Mouse (Mus musculus): ENCODE measurements at regions not wholly inside any gene's neighbourhood (a gene's known extent, or its start where the extent isn't known, plus 50 kb on each side); places are given as distances from the start of the nearest gene placed in this dataset.
A peak's percentile ranks its signal among the peaks of the same experiment; 100 is the strongest.

DNA sequence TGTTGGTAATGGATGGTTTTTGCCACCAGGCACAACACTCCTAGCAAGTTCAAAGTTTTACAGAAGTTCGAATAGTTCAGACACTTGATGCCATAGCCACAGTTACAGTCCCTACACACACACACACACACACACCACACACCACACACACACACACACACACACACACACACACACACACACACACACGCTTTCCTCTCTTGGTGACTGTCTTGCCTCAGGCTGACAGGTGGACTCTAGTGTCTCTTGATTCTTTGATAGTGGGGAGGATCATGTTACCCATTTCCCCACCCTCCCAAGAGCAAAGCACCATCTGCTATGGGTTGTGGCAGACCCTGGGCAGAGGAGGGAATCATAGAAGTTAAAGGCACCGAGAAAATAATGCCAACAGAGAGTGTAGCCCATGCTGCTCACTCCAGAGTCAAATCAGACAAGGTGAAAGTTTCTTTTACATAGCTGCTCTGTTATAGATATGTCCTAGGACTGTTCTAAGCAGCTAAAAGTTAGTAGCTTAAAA is 75.9 kb downstream of the Klhl25 start:
- DNase-seq (ENCODE audit: low spot score in 2 of 2), result no peak

DNA sequence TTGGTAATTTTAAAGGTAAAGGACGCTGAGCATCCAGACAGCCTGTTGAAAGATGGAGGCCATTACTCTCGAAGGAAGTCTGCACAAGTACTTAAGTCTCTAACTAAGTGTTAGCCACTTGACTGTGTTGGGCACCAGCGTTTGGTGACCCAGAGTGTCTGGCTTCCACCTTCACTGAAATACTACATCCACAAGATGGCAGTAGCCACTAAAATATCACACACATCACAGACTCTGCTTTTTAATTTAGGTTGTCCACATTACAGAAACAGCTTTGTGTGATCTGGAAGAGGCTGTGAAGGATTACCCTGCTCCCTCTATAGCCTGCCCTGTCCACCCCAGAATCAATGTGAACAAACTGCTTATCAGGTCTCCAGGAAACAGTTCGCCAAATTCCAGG is 79.4 kb downstream of the Klhl25 start:
- no peak for DNase-seq (ENCODE audit: low spot score in 2 of 2)

DNA sequence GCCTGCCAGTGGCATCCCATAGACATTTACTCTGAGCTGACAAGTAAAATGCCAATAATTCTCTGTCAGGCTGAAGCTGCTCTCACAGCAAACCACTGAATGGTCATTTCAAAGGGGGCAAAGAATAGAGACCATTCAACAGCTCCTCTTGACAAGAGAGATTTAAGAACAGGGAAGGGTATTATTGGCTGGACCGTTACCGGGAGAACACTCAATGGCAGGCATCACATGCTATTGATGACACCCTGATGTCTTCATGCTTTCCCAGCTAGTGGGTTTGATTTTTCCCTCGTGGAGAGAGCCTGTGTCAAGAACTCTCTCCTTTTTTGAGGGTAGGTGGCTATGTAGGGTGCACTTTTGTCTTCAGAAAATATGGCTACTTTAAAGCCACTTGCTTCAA is 95.7 kb downstream of the Klhl25 start:
- no peak for DNase-seq (ENCODE audit: low spot score in 2 of 2)

DNA sequence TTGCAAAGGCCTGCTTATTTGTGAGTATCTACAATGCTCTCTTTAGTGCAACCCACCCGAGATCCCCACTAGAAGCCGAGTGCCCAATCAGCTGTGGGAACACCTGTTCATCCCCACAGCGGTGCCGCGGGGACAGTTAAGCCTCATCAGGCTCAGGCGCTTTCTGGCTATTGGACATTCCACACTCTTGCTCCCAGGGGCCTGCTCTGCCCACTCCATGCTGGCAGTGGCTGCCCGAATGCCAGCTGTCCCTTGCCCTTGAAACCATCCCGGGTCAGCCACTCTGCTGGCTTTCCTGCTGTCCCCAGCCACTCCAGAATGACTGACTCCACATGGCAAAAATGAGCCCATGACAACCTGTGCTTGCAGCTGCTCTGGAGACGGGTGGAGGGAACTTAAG is 107.6 kb downstream of the Klhl25 start:
- DNase-seq (ENCODE audit: low spot score in 2 of 2), result no peak

DNA sequence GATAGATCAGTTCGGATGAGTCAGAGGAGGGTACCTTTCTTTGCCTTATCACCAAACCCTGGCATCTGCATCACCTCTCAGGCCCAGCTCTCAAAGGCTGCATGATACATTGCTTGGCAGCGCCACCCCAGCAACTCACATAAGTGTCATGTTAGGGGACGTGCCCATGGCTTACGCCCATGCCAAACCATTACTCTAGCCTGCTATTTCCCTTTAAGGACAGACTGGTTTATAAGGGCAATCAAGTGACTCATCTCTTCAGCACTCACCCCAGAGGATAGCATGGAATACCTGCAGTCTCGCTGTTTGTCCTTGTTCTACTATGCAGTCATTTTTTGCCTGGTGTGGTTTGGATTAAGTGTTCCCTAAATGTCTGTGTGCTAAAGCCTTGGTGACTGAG is 109.3 kb downstream of the Klhl25 start:
- DNase-seq (ENCODE audit: low spot score in 2 of 2), result no peak

DNA sequence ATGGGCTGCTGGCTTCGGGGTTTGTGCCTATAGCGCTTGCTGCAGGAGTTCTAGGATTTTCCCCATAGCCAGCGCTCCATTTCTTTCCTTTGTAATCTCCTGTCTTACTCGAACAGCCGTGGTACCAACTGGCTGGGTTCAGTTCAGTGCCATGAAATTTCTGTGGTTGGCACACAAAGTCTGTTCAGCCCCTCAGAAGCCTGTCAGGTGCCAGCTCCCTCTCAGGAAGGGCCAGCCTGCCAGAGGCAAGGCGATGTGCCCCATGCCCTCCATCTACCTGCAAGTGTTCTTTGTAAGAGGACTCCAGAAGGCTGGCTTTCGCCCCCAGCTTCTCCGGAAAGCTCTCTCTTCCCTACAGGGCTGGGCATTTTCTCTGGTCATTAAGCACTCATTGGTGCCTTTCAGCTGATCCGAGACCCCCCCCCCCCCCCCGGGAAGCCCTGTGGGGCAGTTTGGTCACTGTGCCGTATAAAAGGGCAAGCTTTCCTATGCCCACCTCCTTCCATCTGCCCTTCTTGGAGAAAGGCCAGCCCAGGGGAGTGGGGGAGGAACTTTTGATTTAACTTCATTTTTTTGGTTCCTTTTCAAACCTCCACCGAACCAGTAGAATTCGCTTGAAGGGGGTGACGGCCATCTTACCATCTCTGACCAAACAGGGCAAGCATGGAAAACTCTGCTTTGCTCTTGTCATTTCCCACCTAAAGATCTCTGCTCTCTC is 112.0 kb downstream of the Klhl25 start:
- DNase-seq (ENCODE audit: low spot score in 2 of 2), result no peak

DNA sequence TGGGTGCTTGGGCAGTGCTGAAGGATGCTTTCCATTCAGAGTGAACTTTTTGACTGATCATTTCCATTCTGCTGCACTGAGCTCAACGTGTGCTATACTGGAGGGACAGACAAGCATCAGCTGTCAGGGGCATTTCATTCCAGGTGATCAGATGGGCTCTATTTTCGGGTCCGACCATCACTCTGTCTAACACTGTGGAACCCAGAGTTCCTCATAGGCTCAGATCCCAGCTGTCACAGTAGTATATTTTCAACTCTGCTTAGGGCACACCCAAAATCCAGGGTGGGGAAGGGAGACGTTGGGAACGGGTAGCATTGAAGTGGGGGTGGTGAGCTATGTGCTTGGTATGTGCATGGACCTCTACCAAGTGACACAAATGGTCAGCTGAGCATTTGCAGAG is 120.1 kb downstream of the Klhl25 start:
- DNase-seq (ENCODE audit: low spot score in 2 of 2), result no peak

DNA sequence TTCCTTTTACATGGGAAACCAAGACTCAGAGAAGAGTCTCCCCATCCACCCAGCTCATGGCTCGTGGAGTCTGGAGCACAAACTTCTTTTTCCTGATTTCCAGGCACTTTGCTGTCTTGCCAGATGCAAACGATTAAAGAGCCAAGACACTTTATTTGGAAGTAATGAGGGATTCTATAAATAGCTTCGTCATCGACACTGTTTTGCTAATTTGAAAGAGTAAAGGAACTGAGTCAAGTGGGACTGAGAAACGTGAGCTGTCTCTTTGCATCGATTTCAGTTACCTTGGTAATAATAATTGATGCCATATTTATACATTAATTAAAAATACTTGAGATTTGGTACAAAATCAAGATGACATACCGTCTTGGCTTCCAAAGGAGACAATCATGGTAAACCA is 122.8 kb downstream of the Klhl25 start:
- DNase-seq (ENCODE audit: low spot score in 2 of 2), result no peak

DNA sequence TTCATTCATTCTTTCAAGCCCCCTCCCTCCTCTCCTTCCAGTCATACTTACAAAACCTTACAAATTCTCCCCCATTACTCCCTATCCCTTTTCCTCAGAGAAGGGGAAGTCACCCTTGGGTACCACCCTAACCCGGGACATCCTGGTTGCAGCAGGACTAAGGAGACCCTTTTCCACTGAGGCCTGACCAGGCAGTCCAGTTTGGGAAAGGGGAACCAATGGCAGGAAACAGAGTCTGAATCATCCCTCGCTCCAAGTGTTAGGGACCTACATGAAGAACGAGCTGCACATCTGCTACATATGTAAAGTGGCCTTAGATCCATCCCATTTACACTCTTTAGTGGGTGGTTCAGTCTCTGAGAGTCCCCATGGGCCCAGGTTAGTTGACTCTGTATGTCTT is 123.6 kb downstream of the Klhl25 start:
- DNase-seq (ENCODE audit: low spot score in 2 of 2), result no peak

DNA sequence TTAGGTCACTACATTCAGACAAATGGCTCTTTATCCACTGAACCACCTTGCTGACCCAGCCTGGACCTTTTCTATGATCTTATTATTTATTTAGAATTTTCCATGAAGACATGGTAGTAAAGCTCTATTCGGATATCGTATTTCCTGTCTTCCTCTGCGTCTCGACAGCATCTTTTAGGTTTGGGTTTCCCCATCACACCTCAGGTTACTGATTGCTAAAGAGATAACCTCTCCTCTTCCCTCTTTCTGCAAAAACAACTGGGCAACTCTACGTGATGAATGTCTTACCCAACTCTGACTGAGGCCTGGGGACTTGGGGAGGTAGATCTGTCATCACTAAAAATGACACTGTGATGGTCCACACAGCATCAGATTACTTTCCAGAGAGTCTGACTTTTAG is 133.4 kb downstream of the Klhl25 start:
- no peak for DNase-seq (ENCODE audit: low spot score in 2 of 2)

DNA sequence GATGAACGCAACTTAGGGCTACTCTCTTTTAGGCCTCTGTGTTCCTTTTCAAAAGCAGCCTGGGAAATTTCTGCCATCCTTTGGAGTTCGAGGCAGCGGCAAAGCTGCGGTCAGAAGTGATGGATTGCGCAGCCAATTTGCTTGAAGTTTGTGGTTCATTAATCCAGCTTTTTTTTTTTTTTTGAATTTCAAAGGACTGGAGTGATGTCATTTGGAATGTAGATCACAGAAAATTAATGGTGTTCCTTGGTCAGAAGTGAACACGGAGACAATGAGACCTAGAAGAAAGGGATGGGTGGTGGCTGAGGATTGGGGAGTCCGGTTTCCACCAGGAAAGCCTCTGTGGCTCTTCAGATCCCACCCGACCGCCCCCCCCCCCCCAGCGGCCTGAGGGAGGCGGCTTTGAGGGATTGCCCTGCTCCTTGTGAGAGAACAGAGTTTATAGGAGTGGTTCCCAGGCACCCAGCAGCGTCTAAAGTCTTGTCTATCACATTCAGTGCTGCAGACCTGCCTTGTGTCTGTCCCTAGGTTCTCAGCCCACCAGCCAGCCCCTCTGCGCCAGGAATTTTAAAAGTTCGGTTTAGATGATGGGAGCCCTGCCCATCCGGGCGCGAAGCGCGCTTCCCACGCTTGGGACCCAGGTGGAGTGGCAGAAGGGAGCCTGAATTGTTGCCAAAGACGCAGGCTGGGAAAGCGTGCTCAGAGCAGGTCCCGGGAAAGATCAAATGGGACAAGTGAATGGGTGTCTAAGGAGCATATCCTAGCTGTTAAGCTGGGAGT is 135.1 kb downstream of the Klhl25 start:
- DNase-seq (ENCODE audit: low spot score in 2 of 2), result peak in 1 of 2 experiments; percentile 9

DNA sequence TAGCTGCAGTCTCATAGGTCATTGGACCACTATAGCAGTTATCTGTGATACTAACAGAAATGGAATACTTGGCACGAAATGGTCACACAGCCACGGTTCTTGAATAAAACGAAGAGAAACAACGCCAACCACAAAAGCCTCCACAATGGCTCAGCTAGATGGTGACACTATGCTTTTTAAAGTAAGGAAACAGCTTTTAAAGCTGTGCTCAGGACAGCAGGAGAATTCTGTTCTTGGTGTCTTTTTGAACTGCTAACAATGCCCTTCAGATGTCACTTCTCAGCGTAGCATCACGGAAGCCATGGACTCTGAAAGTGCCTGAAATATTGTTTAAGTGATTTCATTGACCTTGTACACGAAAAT is 135.7 kb downstream of the Klhl25 start:
- DNase-seq (ENCODE audit: low spot score in 2 of 2), result no peak

DNA sequence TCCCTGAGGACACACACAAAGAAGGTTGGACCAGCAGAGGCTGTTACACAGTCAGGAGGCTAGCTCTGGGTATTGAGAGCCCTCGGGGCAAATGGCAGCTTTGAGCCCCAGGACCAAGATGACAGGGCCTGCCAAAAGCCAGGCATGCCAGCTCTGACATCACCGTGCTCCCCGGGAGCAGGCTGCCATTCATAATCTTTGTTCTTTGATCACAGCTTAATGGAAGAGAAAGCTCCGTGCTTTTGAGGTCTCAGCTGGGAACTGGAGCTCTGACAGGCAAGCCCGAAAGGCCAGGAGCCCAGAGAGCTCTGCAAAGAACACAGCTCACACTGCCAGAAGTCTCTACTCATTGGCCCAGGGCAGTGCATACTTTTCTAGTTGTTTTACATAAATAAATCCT is 150.7 kb downstream of the Klhl25 start:
- DNase-seq (ENCODE audit: low spot score in 2 of 2), result peak in 1 of 2 experiments; percentile 7

DNA sequence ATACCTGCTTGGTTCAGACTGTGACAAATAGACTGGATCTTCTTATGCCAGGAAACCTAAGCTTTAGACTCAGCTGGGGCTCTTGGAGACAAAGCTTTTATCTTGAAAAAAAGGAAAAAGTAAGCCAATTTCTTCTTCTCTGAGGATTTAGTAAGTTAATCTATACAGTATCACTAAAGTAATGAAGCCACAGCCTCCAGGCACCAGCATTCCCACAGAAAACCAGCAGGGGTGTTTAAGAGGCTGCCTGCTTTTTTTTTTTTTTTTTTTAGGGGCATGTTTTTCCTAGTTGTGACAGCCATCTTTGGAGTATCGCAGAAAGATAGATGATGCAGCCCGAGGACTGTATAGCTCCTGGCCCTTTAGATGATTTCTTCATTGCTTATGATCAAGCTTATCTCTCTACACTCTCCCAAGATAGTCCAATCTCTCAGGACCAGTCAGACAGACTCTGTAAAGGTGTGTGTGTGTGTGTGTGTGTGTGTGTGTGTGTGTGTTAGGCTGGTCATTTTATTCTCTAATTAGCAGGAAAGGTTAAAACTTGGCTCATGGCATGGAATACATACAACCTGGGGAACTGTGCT is 151.3 kb downstream of the Klhl25 start:
- DNase-seq (ENCODE audit: low spot score in 2 of 2), result no peak

DNA sequence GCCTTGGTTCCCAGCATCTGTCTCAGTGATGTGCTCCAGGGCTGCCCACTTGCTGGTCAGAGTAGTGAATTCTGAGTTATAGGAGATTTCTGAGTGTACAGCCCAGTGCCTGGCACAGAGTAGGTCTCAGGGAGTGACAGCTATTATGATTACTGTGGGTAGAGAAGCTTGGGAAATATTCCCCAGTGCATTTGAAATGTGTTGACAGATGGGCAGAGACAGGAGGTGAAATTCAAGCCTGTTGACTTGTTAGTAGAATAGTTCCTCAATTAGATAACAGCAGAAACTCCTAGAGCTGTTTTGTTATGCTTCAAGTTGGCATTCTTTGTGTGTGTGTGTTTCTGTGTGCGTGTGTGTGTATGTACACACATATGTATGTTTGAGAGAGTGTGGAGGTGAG is 152.9 kb downstream of the Klhl25 start:
- no peak for DNase-seq (ENCODE audit: low spot score in 2 of 2)

DNA sequence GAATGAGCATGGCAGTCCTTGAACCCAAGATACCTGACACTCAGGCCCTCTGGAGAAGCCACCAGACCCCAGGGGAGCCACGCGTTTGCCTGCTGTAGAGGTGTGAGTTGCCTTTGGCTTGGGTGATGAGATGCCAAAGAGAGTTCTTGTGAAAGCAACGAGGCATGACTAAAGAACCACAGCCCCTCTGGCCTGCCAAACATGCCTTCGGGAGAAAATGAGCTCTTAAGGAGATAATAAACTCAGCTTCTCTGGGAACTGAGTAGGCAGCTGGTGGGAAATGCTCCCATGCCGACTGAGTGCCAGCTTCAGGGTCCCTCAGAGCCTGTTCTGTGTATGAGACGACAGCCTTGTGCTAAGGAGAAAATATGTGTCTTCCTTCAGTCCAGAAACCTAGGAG is 160.1 kb downstream of the Klhl25 start:
- DNase-seq (ENCODE audit: low spot score in 2 of 2), result no peak

DNA sequence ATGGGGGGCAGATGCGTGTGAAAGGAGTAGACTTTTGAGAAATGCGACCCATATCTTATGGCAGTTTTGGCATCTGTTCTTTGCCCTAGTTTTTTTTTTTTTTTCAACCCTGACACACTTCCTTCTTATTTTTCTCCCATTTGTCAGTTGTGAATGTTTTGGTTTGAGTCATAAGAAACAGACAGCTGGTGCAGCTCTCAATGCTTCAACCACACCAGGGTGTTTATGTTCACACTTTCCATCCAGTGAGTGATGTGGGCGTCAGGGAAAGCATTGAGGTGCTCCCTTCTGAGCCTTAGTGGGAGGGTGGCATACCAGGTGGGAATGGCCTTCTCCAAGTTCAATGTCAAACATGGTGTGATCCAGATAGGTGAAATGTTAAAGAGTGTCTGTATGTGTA is 181.9 kb upstream of the Agbl1 start:
- DNase-seq (ENCODE audit: low spot score in 2 of 2), result no peak

DNA sequence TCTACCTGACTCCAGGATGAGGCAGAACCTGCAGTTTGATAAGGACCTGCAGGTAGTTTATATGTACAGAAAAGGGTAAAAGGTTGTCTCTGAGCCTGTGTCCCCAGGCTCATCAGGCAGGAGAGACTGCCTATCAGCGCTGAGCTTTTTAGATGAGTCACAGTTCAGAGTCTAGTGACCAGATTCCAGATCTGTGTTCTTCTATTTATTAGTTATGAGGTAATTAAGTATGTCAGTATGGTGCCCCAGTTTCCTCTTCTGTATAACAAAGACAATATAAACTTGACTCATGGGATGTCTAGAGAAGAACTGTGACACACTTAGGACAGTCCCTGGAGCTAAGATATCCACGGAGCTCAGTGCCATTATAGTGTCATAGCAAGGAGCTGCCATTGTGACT is 180.3 kb upstream of the Agbl1 start:
- DNase-seq (ENCODE audit: low spot score in 2 of 2), result no peak

DNA sequence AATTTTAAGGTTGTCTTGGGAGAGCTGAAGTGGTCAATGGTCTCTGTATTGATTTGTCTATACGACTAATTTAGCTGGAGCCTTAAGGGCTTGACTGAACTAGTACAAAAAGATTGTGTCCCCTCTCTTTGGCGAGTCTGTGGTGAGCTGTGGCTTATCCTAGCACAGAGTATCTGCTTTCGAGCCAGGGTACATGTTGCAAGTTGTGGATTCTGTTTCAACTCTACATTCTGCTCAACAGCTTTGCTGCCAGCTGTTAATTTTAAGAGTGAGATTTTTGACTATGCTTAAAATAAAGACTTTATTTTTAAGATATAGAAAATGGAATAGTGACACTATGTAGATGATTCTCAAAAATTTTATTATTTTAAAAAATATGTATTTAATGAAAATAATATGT is 175.8 kb upstream of the Agbl1 start:
- no peak for DNase-seq (ENCODE audit: low spot score in 2 of 2)

DNA sequence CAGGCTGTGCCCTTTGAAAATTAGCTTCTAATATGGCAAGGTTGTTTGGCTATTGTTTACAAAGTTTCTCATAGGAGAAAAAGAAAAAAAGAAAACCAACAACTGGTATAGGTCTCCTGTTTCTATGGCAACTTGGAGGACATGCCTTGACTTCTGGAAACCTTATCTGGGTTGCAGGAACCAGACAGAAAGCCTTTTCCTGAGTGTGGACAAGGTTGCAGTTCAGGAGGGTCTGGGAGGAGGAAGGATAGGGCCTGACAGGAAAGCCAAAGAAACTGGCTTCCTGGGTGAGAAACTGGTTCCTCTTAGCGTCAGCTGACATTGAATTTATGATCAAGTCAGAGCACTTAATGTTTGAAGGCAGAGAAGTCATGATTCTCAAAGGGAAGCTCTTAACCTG is 130.5 kb upstream of the Agbl1 start:
- no peak for DNase-seq (ENCODE audit: low spot score in 2 of 2)

DNA sequence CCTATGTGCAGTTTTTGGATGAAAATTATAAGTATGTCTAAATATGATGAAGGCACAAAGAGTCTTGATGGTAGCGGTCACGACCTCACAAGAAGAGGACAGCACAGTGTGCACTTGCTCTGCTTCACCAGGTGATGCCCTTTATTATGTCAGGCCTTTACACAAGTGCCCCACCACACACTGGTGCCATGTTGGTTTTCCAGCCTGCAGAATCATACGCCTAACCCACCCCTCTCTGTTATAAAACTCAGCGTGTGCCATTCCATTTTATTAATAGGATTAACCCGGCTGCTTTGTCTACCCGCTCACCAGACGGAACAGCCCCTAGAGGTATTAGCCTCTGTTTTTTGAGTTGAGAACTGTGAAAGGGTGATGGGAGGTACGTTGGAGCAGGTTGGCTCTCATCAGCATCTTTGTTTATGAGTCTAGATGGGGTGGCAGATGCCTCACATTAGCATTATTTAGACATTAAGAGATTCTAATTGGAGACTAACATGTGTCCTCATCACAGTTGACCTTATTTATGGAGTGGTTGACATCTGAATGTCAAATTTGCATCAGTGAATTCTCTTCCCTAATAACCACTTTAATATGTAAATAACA is 108.3 kb upstream of the Agbl1 start:
- no peak for DNase-seq (ENCODE audit: low spot score in 2 of 2)

DNA sequence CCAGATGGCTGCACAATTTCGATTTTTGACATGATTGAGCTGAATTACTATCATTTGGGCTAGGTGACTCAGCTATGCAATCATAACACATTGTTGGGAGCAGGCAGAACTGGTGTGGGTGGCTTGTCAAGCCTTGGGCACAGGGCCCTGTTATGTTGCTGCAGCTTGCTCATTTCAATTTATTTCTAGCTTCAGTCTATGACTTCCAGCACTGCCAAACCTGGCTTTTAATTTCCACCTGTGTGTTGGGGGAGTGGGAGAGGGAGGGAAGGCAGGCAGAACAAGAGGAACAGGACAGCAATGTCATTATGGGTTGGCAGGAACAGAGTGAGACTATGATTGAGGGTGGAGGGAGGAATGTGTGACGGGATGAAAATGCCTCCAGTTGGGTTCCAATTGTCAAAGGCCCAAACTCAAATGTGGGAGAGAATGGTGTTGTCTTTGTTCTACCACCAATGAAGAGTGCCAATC is 102.0 kb upstream of the Agbl1 start:
- peak; percentile 10 to 28 for DNase-seq (ENCODE audit: low spot score in 2 of 2)

DNA sequence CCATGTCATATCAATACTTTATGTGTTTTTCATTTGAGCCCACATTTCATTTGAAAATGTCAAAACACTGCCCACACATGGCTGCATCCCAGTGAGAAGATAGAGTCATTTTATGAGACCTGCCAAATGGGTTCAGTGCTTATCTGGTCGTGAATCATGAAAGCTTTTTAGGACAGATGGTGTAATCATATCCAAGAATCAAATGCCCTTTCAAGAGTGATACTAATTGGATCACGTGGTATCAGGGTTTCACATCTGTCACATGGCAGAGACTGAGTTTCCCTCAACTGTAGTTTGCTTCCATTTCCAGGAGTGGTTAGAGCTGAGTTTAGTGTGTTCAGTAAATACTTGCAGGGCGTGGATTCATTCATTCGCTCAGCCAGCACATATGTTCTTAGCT is 87.2 kb upstream of the Agbl1 start:
- DNase-seq (ENCODE audit: low spot score in 2 of 2), result no peak
